ENCODE assay signal across 11 mouse cellular contexts in genomic region chr4:129260678-129261077, GRCm38 (mm10). TPM values are rescaled to one million over a fixed set of nuclear protein-coding genes. Genes with fewer than 3 reads are reported as not detected.
DNase-seq lines count a peak whose midpoint lies in the region; ATAC-seq lines count a peak whose summit lies in the region.
"Had no signal": no experiment of that assay in that cellular context is flagged by ENCODE, and none has a peak within 500 bp of the region (broad histone marks: within the 10 kb centered on the region; RNA-seq: fewer than 3 reads in every experiment).

No protein-coding gene starts in this region.

- no peaks in the 10 kb centered on the region for H3K9me3 ChIP-seq in forebrain, embryonic 10.5 days
- H3K9me3 ChIP-seq in forebrain, embryonic 11.5 days (ENCODE audit: control insufficient read depth, low read length): no peaks in the 10 kb centered on the region
- no peaks in the 10 kb centered on the region for H3K9me3 ChIP-seq in midbrain, embryonic 10.5 days (replicated peaks)
- H3K9me3 ChIP-seq in midbrain, embryonic 11.5 days (ENCODE audit: control insufficient read depth, low read length): no peaks in the 10 kb centered on the region
- H3K9me3 ChIP-seq in heart, embryonic 15.5 days (replicated peaks): no peaks in the 10 kb centered on the region
- no peaks in the 10 kb centered on the region for H3K9me3 ChIP-seq in stomach, embryonic 15.5 days

- H3K4me1 ChIP-seq in forebrain, embryonic 10.5 days: peaks cover 59% of the 10 kb centered on the region
- H3K4me1 ChIP-seq in forebrain, embryonic 11.5 days (replicated peaks; ENCODE audit: control insufficient read depth, insufficient read depth, low read length): peaks cover 8% of the 10 kb centered on the region; the same call in 1 of the 2 replicates
- H3K4me1 ChIP-seq in midbrain, embryonic 10.5 days: peaks cover 61% of the 10 kb centered on the region
- peaks cover 23% of the 10 kb centered on the region for H3K4me1 ChIP-seq in midbrain, embryonic 11.5 days (ENCODE audit: control insufficient read depth, insufficient read depth, low read length)
- H3K4me1 ChIP-seq in heart, embryonic 15.5 days (replicated peaks): peaks cover 26% of the 10 kb centered on the region
- H3K4me1 ChIP-seq in stomach, embryonic 15.5 days: peaks cover 24% of the 10 kb centered on the region

- H3K9ac ChIP-seq in forebrain, embryonic 11.5 days (ENCODE audit: low read length): no peak overlapping the region
- no peak overlapping the region for H3K9ac ChIP-seq in midbrain, embryonic 11.5 days (ENCODE audit: low read length)
- H3K9ac ChIP-seq in heart, embryonic 15.5 days: no peak overlapping the region
- no peak overlapping the region for H3K9ac ChIP-seq in stomach, embryonic 15.5 days

- H3K36me3 ChIP-seq in forebrain, embryonic 10.5 days (replicated peaks): no peaks in the 10 kb centered on the region
- H3K36me3 ChIP-seq in forebrain, embryonic 11.5 days (ENCODE audit: control insufficient read depth, insufficient read depth, low read length): no peaks in the 10 kb centered on the region
- no peaks in the 10 kb centered on the region for H3K36me3 ChIP-seq in midbrain, embryonic 10.5 days
- no peaks in the 10 kb centered on the region for H3K36me3 ChIP-seq in midbrain, embryonic 11.5 days (ENCODE audit: control insufficient read depth, insufficient read depth, low read length)
- H3K36me3 ChIP-seq in heart, embryonic 15.5 days: no peaks in the 10 kb centered on the region
- H3K36me3 ChIP-seq in stomach, embryonic 15.5 days: no peaks in the 10 kb centered on the region

- H3K4me3 ChIP-seq in forebrain, embryonic 10.5 days: no peak overlapping the region
- no peak overlapping the region for H3K4me3 ChIP-seq in forebrain, embryonic 11.5 days (ENCODE audit: low read depth, low read length)
- peak overlapping the region; percentile 28 for H3K4me3 ChIP-seq in midbrain, embryonic 10.5 days
- no peak overlapping the region for H3K4me3 ChIP-seq in midbrain, embryonic 11.5 days (ENCODE audit: low read depth, low read length)
- no peak overlapping the region for H3K4me3 ChIP-seq in heart, embryonic 15.5 days
- no peak overlapping the region for H3K4me3 ChIP-seq in stomach, embryonic 15.5 days (replicated peaks)

- H3K4me2 ChIP-seq in forebrain, embryonic 11.5 days (ENCODE audit: low read depth, low read length, severe bottlenecking): no peak overlapping the region
- H3K4me2 ChIP-seq in midbrain, embryonic 11.5 days: no peak overlapping the region
- H3K4me2 ChIP-seq in heart, embryonic 15.5 days: no peak overlapping the region
- H3K4me2 ChIP-seq in stomach, embryonic 15.5 days: 0 out of 2 replicates have a peak overlapping the region, but pooled peaks have one; percentile 24

- peak overlapping the region; percentile 76 for H3K27ac ChIP-seq in forebrain, embryonic 10.5 days
- H3K27ac ChIP-seq in forebrain, embryonic 11.5 days (ENCODE audit: low read depth, low read length): no peak overlapping the region
- peak overlapping the region; percentile 58 for H3K27ac ChIP-seq in midbrain, embryonic 10.5 days (replicated peaks)
- H3K27ac ChIP-seq in midbrain, embryonic 11.5 days (ENCODE audit: low read depth, low read length): no peak overlapping the region
- H3K27ac ChIP-seq in heart, embryonic 15.5 days: peak overlapping the region; percentile 39
- H3K27ac ChIP-seq in stomach, embryonic 15.5 days: peak overlapping the region; percentile 31; the same call in 1 of the 2 replicates

- peaks cover 16% of the 10 kb centered on the region; the same call in 1 of the 2 replicates for H3K27me3 ChIP-seq in forebrain, embryonic 10.5 days (ENCODE audit: poor library complexity, severe bottlenecking)
- H3K27me3 ChIP-seq in forebrain, embryonic 11.5 days (ENCODE audit: control insufficient read depth, insufficient read depth, low read length): no peaks in the 10 kb centered on the region
- H3K27me3 ChIP-seq in midbrain, embryonic 10.5 days (ENCODE audit: low read depth, poor library complexity, severe bottlenecking): no peaks in the 10 kb centered on the region; the same call in 1 of the 2 replicates
- no peaks in the 10 kb centered on the region for H3K27me3 ChIP-seq in midbrain, embryonic 11.5 days (ENCODE audit: control insufficient read depth, insufficient read depth, low read length)
- H3K27me3 ChIP-seq in heart, embryonic 15.5 days: peaks cover 23% of the 10 kb centered on the region
- H3K27me3 ChIP-seq in stomach, embryonic 15.5 days (replicated peaks): no peaks in the 10 kb centered on the region

- intact Hi-C loops in left cerebral cortex, postnatal 14 days (cut with DNase I): no loop called here

- no peak for DNase-seq in forebrain, embryonic 10.5 days (ENCODE audit: extremely low spot score, low spot score)
- no peak for DNase-seq in forebrain, embryonic 11.5 days (ENCODE audit: low spot score)
- DNase-seq in midbrain, embryonic 10.5 days (ENCODE audit: low spot score): no peak
- no peak for DNase-seq in midbrain, embryonic 11.5 days (ENCODE audit: low spot score, missing footprints)
- DNase-seq in cerebellum, adult 18-20 months: no peak
- DNase-seq in left cerebral cortex, postnatal 14 days (ENCODE audit: low spot score in 2 of 2): no peak
- DNase-seq: cerebellum, postnatal 36 days; kidney, adult 9 months; liver had no signal

- ATAC-seq in forebrain, embryonic 11.5 days (replicated peaks; ENCODE audit: low FRiP score): no peak
- no peak for ATAC-seq in midbrain, embryonic 11.5 days (ENCODE audit: low FRiP score)
- no peak for ATAC-seq in heart, embryonic 15.5 days (replicated peaks; ENCODE audit: insufficient number of reproducible peaks, insufficient read depth, low FRiP score, low read depth)
- no peak for ATAC-seq in stomach, embryonic 15.5 days (ENCODE audit: insufficient read depth, low FRiP score, low read depth)

- WGBS in forebrain, embryonic 10.5 days: 8% methylated on average over 6 of the region's 6 CpGs
- 13% methylated on average over 6 of the region's 6 CpGs for WGBS in forebrain, embryonic 11.5 days
- 14% methylated on average over 6 of the region's 6 CpGs for WGBS in midbrain, embryonic 10.5 days
- WGBS in midbrain, embryonic 11.5 days: 6% methylated on average over 6 of the region's 6 CpGs
- 15% methylated on average over 6 of the region's 6 CpGs for WGBS in heart, embryonic 15.5 days
- 18% methylated on average over 6 of the region's 6 CpGs for WGBS in stomach, embryonic 15.5 days

RNA-seq across cellular contexts. Expression of gene C77080, which starts 0.5 kb away (rescaled TPM):
- polyA plus RNA-seq in forebrain, embryonic 10.5 days (2016; fragmentation: Nextera tagmentation; extraction: Ambion mirVana): 3.3 and 3.9 TPM in 2 replicates
- polyA plus RNA-seq in forebrain, embryonic 11.5 days (2014; fragmentation: Nextera tagmentation; extraction: Ambion mirVana): 4.7 and 4.8 TPM in 2 replicates
- 2.7 and 3.7 TPM in 2 replicates for polyA plus RNA-seq in midbrain, embryonic 10.5 days (2016; fragmentation: Nextera tagmentation; extraction: Ambion mirVana)
- 3.3 and 3.7 TPM in 2 replicates for polyA plus RNA-seq in midbrain, embryonic 11.5 days (2014; fragmentation: Nextera tagmentation; extraction: Ambion mirVana)
- polyA plus RNA-seq in heart, embryonic 15.5 days (2015; fragmentation: Nextera tagmentation; extraction: Ambion mirVana): 1.4 and 3.1 TPM in 2 replicates
- 11.8 and 12.6 TPM in 2 replicates for polyA plus RNA-seq in stomach, embryonic 15.5 days (2015; fragmentation: Nextera tagmentation; extraction: Ambion mirVana)
- total RNA-seq in left cerebral cortex, postnatal 14 days (2021): 10 to 100 TPM; 17.9 to 21.1 TPM

RNA-seq across cellular contexts. Expression of gene Sync, which starts 26.7 kb away (rescaled TPM):
- 0.41 and 0.50 TPM in 2 replicates for polyA plus RNA-seq in forebrain, embryonic 10.5 days (2016; fragmentation: Nextera tagmentation; extraction: Ambion mirVana)
- polyA plus RNA-seq in forebrain, embryonic 11.5 days (2014; fragmentation: Nextera tagmentation; extraction: Ambion mirVana): 0.37 and 0.57 TPM in 2 replicates
- 0.30 and 0.47 TPM in 2 replicates for polyA plus RNA-seq in midbrain, embryonic 10.5 days (2016; fragmentation: Nextera tagmentation; extraction: Ambion mirVana)
- polyA plus RNA-seq in midbrain, embryonic 11.5 days (2014; fragmentation: Nextera tagmentation; extraction: Ambion mirVana): 0.51 and 0.53 TPM in 2 replicates
- 2.1 and 2.3 TPM in 2 replicates for polyA plus RNA-seq in heart, embryonic 15.5 days (2015; fragmentation: Nextera tagmentation; extraction: Ambion mirVana)
- polyA plus RNA-seq in stomach, embryonic 15.5 days (2015; fragmentation: Nextera tagmentation; extraction: Ambion mirVana): 2.0 and 2.1 TPM in 2 replicates
- 1 to 10 TPM; 1.2 to 2.2 TPM for total RNA-seq in left cerebral cortex, postnatal 14 days (2021)

Comparison
In these comparisons a context has a peak if more than half of its experiments do, and no peak if none do; other contexts are left out.
1. H3K27ac ChIP-seq: peak in forebrain, embryonic 10.5 days (single experiment), midbrain, embryonic 10.5 days (single experiment), heart, embryonic 15.5 days (single experiment) and stomach, embryonic 15.5 days (single experiment); none in forebrain, embryonic 11.5 days (single experiment) and midbrain, embryonic 11.5 days (single experiment).